Comparison of ENCODE assay signal across 8 mouse cellular contexts in the genomic region with DNA sequence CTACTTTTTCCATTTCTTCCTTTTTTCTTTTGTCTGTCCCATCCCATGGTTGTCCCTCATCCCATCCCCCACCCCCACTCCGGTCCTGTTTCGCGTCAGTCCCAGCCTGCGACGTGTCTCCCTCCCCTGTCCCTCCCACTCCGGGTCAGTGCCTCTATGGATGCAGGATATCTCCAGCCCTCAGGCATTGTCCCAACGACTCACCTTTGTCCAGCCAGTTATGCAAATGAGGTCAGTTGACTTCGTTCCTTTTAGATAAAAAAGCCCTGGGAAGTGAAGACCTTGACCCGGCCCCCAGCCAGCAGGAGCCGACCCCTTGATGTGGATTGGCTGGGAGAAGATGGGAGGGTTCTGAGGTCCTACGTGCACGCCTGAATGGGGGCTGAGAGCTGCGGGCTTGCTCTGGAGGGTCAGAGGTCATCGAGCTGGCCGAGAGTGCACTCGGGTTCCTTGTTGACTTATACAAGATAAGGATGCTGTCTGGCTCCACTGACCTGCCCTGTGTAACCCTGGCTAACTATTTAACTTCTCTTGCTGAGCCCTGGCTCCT. TPM values are rescaled to one million over a fixed set of nuclear protein-coding genes. Genes with fewer than 3 reads are reported as not detected.
DNase-seq lines count a peak whose midpoint lies in the region; TF ChIP-seq lines count a peak whose summit lies in the region.

No protein-coding gene starts in this region.

- no peaks in the 10 kb centered on the region for H3K9me3 ChIP-seq in MEL (replicated peaks; ENCODE audit: insufficient read depth, low read length)

- H3K9ac ChIP-seq in MEL (ENCODE audit: control insufficient read depth, low read depth, low read length, poor library complexity, severe bottlenecking) = peak overlapping the region; percentile 68

- H3K27ac ChIP-seq in MEL (ENCODE audit: control insufficient read depth, low read depth, low read length) = no peak overlapping the region

- H3K36me3 ChIP-seq in MEL (ENCODE audit: control insufficient read depth in 1 of 2, insufficient read depth in 2 of 2, low read length in 2 of 2) = peaks cover 0 to 3% of the 10 kb centered on the region in 2 experiments; a peak in 2 of 4 replicates

- no peaks in the 10 kb centered on the region for H3K27me3 ChIP-seq in MEL (ENCODE audit: control insufficient read depth in 1 of 2, insufficient read depth in 2 of 2, low read length in 2 of 2)

- 0 out of 4 replicates have a peak, but pooled peaks of 1 of the 2 experiments have one; percentile 3 for TF ChIP-seq EP300 in MEL (IDR thresholded peaks at IDR 0.05; ENCODE audit: low read depth in 1 of 2, low read length in 2 of 2)

- no peak for TF ChIP-seq RAD21 in MEL (IDR thresholded peaks at IDR 0.05; ENCODE audit: low read depth, low read length)

- no peak for TF ChIP-seq POLR2A in MEL (IDR thresholded peaks at IDR 0.05; ENCODE audit: control insufficient read depth in 1 of 2, insufficient read depth in 1 of 2, low read depth in 1 of 2, low read length in 2 of 2, poor library complexity in 1 of 2)

- no peak for TF ChIP-seq CTCF in MEL (IDR thresholded peaks at IDR 0.05 in 2 of 3, conservative IDR thresholded peaks at IDR 0.05 in 1 of 3; ENCODE audit: control insufficient read depth in 1 of 3, insufficient read depth in 1 of 3, low read depth in 2 of 3, low read length in 3 of 3, poor library complexity in 1 of 3, severe bottlenecking in 1 of 3)

- peak overlapping the region; percentile 59 to 61 for H3K4me3 ChIP-seq in MEL (ENCODE audit: control insufficient read depth in 1 of 2, insufficient read depth in 1 of 2, low read depth in 2 of 2, low read length in 2 of 2)

- DNase-seq in 3T3-L1 (ENCODE audit: low read depth, low spot score) (peak; percentile 37), MEL (ENCODE audit: low read depth, low spot score) (peak; percentile 59)
- DNase-seq in forelimb bud, embryonic 11.5 days (ENCODE audit: low read depth, low spot score) = peak; percentile 44
- peak; percentile 31 to 54 for DNase-seq in kidney, postnatal 4 days
- DNase-seq in neural tube, embryonic 10.5 days (ENCODE audit: extremely low spot score, low spot score) = peak; percentile 72
- no peak for DNase-seq in adrenal gland, postnatal 4 days (ENCODE audit: low spot score in 2 of 2)
- DNase-seq in thymus, adult 18-20 months = no peak
- no peak for DNase-seq in spleen, adult 12 weeks (ENCODE audit: low spot score)

- H3K79me2 ChIP-seq in MEL (ENCODE audit: control insufficient read depth, insufficient read depth, low read length, poor library complexity) = no peaks in the 10 kb centered on the region

- peaks cover 0 to 10% of the 10 kb centered on the region in 2 experiments; a peak in 1 of 4 replicates for H3K4me1 ChIP-seq in MEL (ENCODE audit: control insufficient read depth in 1 of 2, insufficient read depth in 2 of 2, low read length in 2 of 2)

TF ChIP-seq in MEL, 35 proteins besides CTCF, POLR2A, EP300 and RAD21:
- TF ChIP-seq ELF1 (IDR thresholded peaks at IDR 0.05; ENCODE audit: low read depth, low read length) (no peak), E2F4 (IDR thresholded peaks at IDR 0.05; ENCODE audit: borderline replicate concordance, low read depth, low read length) (no peak), GABPA (IDR thresholded peaks at IDR 0.05; ENCODE audit: low read depth, low read length) (no peak), MYC (IDR thresholded peaks at IDR 0.05; ENCODE audit: low read depth, low read length) (no peak), USF1 (IDR thresholded peaks at IDR 0.05; ENCODE audit: low read depth, low read length) (no peak), ETS1 (IDR thresholded peaks at IDR 0.05; ENCODE audit: low read depth, low read length) (no peak), MEF2A (IDR thresholded peaks at IDR 0.05; ENCODE audit: extremely low read depth, insufficient replicate concordance, low read depth, low read length, poor library complexity, severe bottlenecking) (no peak), RCOR1 (IDR thresholded peaks at IDR 0.05; ENCODE audit: low read depth, low read length) (no peak), BHLHE40 (IDR thresholded peaks at IDR 0.05; ENCODE audit: borderline replicate concordance, low read depth, low read length) (no peak), UBTF (IDR thresholded peaks at IDR 0.05; ENCODE audit: borderline replicate concordance, insufficient read depth, low read depth, low read length) (no peak), MYB (IDR thresholded peaks at IDR 0.05; ENCODE audit: low read depth, low read length) (no peak), JUND (IDR thresholded peaks at IDR 0.05; ENCODE audit: low read depth, low read length) (no peak), TAL1 (IDR thresholded peaks at IDR 0.05; ENCODE audit: low read length) (no peak), MXI1 (IDR thresholded peaks at IDR 0.05; ENCODE audit: low read depth, low read length) (no peak), POLR2AphosphoS5 (IDR thresholded peaks at IDR 0.05; ENCODE audit: borderline replicate concordance, low read depth, low read length) (no peak)

RNA-seq across cellular contexts. Expression of a gene that starts 8.4 kb away (rescaled TPM):
- total RNA-seq in MEL (2012; rRNA removed) = 157 and 182 TPM in 2 replicates
- 100 to 1,000 TPM in 1 of 2 experiments, not detected in 1; 354 TPM for polyA plus RNA-seq in MEL (2012; ENCODE audit: insufficient read depth in 1 of 2, insufficient read length in 2 of 2, low read depth in 1 of 2, low replicate concordance in 2 of 2, missing spikeins in 1 of 2)
- total RNA-seq in adrenal gland, postnatal 4 days (2021) = 100 to 1,000 TPM; 175 to 183 TPM

RNA-seq across cellular contexts. Expression of a gene that starts 19.8 kb away (rescaled TPM):
- 2.5 and 3.4 TPM in 2 replicates for total RNA-seq in MEL (2012; rRNA removed)
- polyA plus RNA-seq in MEL (2012; ENCODE audit: insufficient read depth in 1 of 2, insufficient read length in 2 of 2, low read depth in 1 of 2, low replicate concordance in 2 of 2, missing spikeins in 1 of 2) = 1 to 10 TPM in 1 of 2 experiments, not detected in 1; 6.5 TPM
- 10 to 100 TPM; 25.3 to 25.5 TPM for total RNA-seq in adrenal gland, postnatal 4 days (2021)

RNA-seq across cellular contexts. Expression of a gene that starts 26.2 kb away (rescaled TPM):
- total RNA-seq in MEL (2012; rRNA removed) = 119 and 158 TPM in 2 replicates
- polyA plus RNA-seq in MEL (2012; ENCODE audit: insufficient read depth in 1 of 2, insufficient read length in 2 of 2, low read depth in 1 of 2, low replicate concordance in 2 of 2, missing spikeins in 1 of 2) = 1,000 to 10,000 TPM in 1 of 2 experiments, 100 to 1,000 TPM in 1; 259 to 3,440 TPM
- total RNA-seq in adrenal gland, postnatal 4 days (2021) = 100 to 1,000 TPM; 193 to 230 TPM

RNA-seq across cellular contexts. Expression of a gene that starts 54.8 kb away (rescaled TPM):
- total RNA-seq in MEL (2012; rRNA removed) = 179 and 209 TPM in 2 replicates
- polyA plus RNA-seq in MEL (2012; ENCODE audit: insufficient read depth in 1 of 2, insufficient read length in 2 of 2, low read depth in 1 of 2, low replicate concordance in 2 of 2, missing spikeins in 1 of 2) = 100 to 1,000 TPM; 105 to 421 TPM
- total RNA-seq in adrenal gland, postnatal 4 days (2021) = 100 to 1,000 TPM; 160 to 170 TPM

Comparison
In these comparisons a context has a peak if more than half of its experiments do, and no peak if none do; other contexts are left out.
1. DNase-seq: peak in 3T3-L1 (single experiment), MEL (single experiment), forelimb bud, embryonic 11.5 days (single experiment), kidney, postnatal 4 days (2 of 2) and neural tube, embryonic 10.5 days (single experiment); none in adrenal gland, postnatal 4 days (0 of 2), thymus, adult 18-20 months (0 of 2) and spleen, adult 12 weeks (single experiment).